Mouse (Mus musculus) gastrocnemius, postnatal 4 days (tissue): ENCODE measurements around the gene Ergic1. TPM values are rescaled to one million over a fixed set of nuclear protein-coding genes. Genes with fewer than 3 reads are reported as not detected.

Experiments used
- DNase-seq, 2 experiments: peaks; one replicate each; pipeline ENCODE4 v3.0.0; 2021 to 2022; ENCODE audit warnings: low spot score in 2 of 2, mixed read lengths in 2 of 2
- total RNA-seq, 2 experiments: library from RNA; stranded (reverse); gene quantifications; 2 replicates each; pipeline ENCODE4 v1.2.3; 2021

The Ergic1 gene
- total RNA-seq, 2 experiments from 2014 or later, result 150 to 167 TPM

GRCm38 (mm10) chr17:26621912-26622311 lies 60.6 kb downstream of the Ergic1 start:
- no peak for DNase-seq

- DNase-seq, result no peak
Observed at GRCm38 (mm10) chr17:26623991-26624390, 62.7 kb downstream of the Ergic1 start.

- no peak for DNase-seq
Observed at GRCm38 (mm10) chr17:26624999-26625398, 63.7 kb downstream of the Ergic1 start.

GRCm38 (mm10) chr17:26625521-26626010 lies 64.3 kb downstream of the Ergic1 start:
- no peak for DNase-seq

DNA sequence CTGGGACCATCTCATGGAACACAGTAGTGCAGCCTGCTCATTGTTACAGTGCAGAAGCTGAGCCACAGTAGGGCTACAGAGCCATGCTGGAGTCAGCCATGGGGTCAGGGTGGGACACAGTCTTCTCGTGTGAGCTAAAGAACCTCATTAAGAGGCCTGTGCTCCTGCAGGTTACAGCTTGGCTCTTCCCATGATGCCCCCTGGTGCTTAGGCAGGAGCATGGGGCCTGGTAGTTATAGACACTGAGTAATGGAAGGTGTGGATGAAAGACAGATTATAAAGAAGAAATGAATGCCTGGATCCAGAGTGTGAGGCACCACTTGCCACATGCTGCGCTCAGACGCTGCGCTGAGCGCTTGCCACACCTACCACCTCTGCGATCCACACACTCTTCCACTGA lies 67.2 kb downstream of the Ergic1 start:
- no peak for DNase-seq

- no peak for DNase-seq
Observed at GRCm38 (mm10) chr17:26628936-26629335, 67.6 kb downstream of the Ergic1 start.

GRCm38 (mm10) chr17:26631811-26632327 lies 70.6 kb downstream of the Ergic1 start:
- no peak for DNase-seq

GRCm38 (mm10) chr17:26633186-26633585 lies 71.9 kb downstream of the Ergic1 start:
- no peak for DNase-seq

DNA sequence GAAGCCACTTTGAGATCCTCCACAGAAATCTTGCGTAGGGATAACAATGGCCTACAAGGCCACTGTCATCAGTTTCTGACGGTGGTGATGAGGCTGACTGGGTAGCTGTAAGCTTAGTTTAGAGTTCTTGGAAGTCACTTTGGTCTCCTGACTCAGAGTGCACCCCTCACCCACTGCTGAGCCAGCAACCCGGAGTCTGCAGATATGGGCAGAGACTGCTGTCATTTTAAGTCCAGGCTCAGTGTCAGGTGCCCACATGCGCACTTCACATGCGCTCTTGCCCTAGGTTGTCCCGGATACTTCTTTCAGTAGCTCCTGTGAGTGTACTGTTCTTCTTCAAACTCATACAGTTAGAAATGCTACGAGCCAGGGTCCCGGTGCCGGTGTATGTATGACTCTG lies 72.6 kb downstream of the Ergic1 start:
- DNase-seq, result no peak

DNA sequence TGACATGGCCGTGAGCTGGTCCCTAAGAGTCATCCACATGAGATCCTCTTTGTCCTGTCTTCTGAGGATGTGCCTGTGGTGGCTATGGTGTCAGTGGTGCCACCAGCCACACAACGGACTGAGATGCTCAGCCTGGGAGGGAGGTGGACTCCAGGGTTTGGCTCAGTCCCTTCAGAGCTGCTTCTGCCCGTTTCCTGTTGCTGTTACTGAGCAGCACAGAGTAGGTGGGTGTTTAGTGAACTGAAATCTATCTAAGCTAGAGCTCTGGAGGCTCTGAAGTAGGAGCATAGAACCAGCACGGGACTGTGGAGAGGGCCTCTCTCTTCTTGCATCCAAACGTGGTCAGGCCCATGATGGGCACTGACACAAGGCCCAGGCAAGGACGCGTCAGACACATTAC lies 73.2 kb downstream of the Ergic1 start:
- DNase-seq, result no peak

DNA sequence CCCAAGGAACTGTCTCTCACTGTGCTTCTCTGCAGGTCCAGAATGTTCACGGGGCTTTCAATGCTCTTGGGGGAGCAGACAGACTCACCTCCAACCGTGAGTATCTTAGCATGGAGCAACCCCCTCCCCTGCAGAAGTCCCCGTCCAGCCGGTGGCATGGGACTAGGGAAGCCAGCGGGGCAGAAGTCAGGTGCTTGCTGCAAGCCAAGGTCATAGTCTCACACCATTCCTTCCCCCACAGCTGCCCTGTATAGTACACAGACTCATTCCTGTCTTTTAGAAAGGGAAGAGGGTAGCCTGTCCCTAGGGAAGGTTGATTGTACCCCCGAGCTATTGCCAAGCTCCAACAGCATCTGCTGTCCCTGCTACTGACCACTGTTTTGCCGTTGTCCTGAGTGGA lies 74.7 kb downstream of the Ergic1 start:
- no peak for DNase-seq

DNA sequence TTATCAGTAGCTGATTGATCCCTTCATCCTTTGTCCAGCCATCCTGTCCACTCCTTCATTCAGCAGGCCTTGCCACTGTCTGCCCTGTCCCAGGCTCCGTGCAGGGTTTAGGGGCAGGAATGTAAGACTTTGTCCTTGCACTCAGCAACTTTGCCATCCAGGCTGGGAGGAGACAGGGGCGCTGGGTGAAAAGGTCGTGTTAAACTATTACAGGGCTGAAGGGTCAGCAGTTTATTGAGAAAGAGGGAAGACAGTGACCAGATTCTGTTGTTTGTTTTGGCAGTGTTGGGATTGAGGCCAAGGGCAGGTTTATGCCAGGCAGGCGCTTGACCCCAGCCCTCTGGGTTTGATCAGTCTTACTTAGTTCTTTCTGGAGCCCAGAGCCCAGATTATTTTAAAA lies 76.6 kb downstream of the Ergic1 start:
- no peak for DNase-seq

DNA sequence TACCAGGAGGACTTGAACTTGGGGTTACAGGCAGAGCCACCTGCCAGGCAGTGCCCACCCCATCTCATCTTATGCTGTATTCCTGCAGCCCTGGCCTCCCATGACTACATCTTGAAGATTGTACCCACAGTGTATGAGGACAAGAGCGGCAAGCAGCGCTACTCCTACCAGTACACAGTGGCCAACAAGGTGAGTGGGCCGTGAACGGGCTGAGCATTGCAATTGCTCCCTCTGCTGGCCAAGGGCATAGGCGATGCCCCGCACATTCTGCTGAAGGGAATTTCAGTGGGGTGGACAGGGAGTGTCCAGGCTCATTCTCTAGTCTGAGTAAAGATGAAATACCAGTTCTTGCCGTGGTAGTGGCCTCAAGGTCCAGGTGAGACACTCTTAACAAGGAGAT lies 77.4 kb downstream of the Ergic1 start:
- DNase-seq, result peak; percentile 68 to 81

DNA sequence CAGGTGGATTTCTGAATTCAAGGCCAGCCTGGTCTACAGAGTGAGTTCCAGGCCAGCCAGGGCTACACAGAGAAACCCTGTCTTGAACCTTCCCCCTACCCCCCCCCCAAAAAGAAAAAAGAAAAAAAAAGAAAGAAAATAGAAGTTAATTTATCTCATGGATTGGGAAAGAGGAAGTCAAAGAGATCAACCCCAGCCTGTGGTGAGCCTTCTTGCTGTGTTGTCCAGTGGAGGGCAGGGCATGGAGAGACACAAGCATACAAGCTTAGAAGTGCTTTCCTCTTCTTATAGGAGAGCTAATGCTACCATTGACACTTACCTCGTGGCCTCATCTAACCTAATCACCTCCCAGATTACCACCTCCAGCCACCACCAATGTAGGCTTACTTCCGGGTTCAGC lies 78.5 kb downstream of the Ergic1 start:
- no peak for DNase-seq

DNA sequence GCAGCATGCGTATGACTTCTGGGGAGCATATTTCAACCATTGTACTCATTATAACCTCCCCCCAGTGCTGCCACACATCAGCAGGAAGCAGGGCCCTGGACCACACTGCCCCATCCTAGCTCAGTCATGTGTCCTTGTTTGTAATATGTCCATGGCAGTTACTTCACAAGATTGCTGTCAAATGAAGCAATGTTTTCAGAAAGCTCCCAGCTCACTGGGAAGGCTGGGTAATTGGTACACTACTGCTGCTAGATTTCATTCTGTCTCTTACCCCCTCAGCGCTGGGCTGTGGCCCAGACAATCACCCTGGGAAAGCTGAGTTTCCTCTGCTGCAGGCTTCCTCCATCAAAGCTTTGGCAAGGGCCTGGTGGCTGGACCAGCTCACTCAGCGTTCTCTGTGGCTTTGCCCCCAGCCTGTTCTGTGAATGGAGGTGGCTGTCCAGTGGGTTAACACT lies 79.0 kb downstream of the Ergic1 start:
- no peak for DNase-seq

DNA sequence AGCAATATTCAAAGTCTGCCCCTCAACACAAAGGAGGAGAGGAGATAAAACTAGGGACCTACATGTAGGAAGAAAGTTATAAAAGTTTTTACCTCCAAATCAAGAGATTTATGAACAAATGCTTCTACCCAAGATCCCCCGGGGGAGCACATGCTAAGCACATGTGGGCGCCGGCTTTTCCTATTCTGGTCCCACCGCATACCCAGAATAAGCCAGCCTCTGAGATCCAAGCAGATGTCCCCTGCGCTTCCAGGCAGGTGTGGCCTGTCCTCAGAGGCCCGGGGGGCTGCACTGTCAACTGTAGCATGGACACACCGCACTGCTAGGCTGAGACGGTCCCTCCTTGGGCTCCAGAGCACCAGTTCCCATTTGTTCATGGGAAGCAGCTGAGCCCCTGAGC lies 82.2 kb downstream of the Ergic1 start:
- no peak for DNase-seq

GRCm38 (mm10) chr17:26643993-26644392 lies 82.7 kb downstream of the Ergic1 start:
- DNase-seq, result no peak

GRCm38 (mm10) chr17:26644509-26645410 lies 83.5 kb downstream of the Ergic1 start:
- DNase-seq, result no peak

- no peak for DNase-seq
Observed at GRCm38 (mm10) chr17:26645411-26645854, 84.1 kb downstream of the Ergic1 start.

- no peak for DNase-seq
Observed at GRCm38 (mm10) chr17:26647283-26647682, 86.0 kb downstream of the Ergic1 start.

DNA sequence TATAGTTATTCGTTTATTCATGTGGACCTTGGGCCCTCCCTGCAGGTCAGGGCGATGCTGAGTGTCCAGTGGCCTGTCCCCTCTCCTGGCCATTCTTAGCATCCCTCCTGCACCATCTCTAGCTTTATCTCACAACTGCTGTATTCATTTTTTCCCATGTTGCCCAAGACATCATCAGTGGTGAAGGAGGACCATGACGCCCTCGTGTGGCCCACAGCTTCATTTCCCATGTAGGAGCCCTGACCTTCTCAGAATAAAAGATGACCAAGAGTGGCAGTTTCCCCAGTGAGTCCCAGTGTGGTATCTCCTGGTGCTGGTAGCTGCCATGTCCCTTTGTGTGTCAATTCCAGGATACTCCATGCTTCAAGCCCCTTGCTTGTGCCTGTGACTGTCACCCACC lies 88.3 kb downstream of the Ergic1 start:
- DNase-seq, result no peak
